Mouse (Mus musculus) fibroblast of lung, adult 2 months (primary cell): Measurements from ENCODE around the gene Morn1.
A peak's percentile ranks its signal among the peaks of the same experiment; 100 is the strongest.

ENCODE experiments used
- DNase-seq: peaks from one replicate; pipeline ENCODE4 v3.0.0-alpha.2; 2011; ENCODE audit warnings: low read depth

Morn1 gene

DNA sequence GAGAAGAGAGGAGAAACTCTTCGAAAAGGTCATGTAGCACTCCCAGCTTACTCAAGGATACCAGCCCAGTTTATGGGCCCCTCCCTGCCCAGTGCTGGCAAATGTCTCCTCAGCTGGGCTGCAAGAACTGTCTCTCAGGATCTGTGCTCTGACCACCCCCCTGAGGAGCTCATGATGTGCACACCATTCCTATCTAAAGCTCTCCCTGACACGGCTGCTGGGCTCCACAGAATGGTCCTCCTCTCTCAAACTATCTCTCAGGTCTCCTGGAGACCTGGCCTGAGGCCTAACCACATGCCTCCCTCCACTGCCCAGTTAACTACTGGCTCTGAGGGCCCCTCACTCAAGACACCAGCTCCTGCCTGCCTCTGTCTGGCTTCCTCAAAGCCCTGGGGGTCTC is 53.8 kb downstream of the Morn1 start:
- DNase-seq, result no peak

DNA sequence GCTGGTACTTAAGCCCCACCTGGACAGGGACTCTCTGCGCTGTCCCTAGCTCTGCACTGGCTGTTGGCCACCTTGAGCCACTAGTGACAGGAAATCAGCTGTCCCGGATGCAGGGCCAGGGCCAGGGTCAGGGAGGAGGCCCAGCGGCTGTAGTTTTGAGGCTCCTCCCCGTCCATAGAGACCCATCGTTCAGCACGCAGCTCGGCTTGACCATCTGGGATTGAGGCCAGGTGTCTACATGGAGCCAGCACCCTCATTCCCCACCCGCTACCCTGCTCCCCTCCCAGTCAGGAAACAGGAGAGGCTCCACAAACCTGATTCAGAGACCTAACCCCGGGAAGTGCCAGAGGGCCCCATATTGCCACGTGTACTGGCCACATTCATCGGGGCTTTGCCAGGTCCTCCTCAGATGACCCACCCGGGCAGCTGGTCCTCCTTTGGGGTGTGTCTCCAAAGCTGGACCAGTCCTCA is 54.5 kb downstream of the Morn1 start:
- no peak for DNase-seq

DNA sequence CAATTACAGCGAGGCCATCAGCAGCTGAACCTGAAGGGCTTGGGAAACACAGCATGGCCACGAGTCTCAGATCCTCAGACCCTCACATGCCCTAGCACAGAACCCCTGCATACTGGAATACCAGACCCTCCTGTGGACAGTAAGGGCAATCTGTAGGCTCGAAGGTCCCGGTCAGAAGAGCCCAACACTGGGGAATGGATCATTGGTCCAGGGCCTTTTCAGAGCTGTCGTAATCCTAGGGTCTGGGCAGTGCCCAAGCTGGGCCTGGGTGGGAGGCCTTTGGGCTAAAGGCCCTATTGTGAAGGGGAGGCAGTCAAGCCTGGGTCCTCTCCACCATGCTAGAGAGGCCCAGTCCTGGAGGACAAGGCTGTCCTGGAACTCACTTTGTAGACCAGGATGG is 56.5 kb downstream of the Morn1 start:
- no peak for DNase-seq

DNA sequence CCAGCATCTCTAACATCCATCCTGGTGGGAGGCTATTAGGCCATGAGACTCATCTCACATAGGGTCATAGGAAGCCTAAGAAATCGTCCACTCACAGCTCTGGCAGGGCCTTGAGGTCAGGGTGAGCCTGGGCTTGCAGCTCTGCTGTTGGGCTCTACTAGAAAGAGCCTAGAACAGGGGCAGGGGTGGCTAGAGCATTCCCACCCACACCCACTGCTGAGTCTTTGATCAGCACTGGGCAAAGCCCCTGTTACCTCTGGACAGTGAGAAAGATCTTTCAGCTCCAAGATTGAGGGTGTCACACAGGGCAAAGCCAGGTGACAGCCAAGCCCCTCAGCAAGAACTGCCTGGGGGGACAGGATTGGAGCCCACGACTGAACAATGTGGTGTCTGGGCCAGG is 57.0 kb downstream of the Morn1 start:
- no peak for DNase-seq

DNA sequence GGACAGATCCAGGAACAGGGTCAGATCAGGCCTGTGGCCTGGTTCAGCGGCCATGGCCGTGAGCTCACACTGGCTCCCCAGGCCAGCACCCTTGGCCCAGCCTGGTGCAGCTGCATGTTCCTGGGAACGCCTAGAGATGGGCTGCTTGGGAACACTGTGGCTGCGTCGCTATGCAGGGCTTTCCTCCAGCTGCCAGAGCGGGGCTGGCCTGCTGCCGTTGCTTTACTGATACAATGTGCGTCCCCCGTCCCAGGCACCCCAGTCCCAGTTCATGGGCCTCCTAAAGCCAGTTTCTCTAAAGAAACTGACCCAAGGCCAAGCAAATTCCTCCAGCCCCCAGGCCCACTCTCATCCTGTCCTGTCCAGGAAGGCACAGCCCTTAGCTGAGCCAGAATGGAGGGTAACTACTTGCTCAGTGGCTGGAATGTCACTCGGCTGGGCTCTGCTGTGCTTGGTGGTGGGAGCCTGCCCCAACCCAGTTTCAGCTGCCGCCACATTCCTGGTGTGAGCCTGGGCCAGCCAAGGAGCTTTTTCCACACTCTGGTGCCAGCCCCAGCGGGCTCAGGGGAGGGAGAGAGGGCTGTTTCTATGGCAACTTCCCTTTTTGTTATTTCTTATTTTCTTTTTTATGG is 57.6 kb downstream of the Morn1 start:
- DNase-seq, result peak; percentile 94

DNA sequence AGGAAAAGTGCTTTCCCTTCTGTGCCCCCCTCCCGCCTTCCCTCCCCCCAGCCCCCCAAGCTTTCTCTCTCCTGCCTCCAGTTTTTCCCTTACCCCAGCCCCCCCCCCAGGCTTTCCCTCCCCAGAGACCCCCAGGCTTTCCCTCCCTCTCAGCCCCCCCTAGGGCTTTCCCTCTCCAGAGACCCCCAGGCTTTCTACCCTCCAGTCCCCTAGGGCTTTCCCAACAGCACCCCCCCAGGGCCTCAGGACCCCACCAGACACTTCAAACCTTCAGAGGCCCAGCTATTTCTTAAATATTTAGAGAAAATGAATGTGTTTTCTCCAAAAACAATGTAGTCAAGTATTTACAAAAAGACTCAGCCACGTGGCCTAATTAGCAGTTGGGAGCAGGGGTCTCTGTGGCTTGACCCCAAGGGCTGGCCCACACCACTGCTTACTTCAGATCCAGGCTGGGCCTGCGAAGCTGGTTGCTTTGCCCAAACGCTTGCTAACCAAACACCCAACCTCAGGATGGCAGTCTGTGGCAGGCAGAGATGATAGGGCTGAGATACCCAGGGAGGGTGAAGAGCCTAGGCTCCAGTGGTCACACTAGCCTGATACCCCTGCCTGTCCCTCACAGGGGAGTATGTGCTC is 58.3 kb downstream of the Morn1 start:
- no peak for DNase-seq

DNA sequence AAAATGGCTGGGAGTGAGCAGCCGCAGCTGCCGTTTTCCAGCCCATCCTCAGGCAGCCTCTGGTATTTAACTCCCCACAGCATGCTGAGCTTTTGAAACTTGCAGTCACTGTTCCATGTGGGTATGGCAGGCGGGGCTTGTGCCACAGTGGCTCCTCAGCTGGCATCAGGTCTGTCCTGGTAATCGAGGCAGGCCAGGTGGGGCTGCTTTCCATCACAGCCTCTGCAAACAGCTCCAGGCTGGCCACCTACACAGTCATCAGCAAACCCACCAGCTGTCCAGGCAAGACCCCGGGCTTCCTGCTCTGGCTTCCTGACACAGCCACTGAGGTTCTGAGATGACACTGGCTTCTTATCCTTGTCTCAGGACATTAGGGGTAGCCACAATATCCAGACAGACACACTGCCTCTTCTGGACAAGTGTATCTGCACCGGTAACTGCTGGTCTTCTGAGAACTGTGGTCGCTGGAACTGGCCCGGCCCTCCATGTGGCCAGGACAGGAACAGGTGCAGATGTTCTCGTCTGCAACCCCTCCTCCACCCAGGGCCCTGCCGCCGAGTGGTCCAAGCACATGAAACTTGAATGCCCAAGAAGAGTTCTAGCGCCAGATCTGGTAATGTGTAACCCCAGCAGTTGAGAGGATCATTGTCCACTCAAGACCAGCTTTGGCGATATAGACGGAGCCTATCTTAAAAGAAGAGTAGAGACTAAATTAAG is 59.9 kb downstream of the Morn1 start:
- DNase-seq, result no peak

DNA sequence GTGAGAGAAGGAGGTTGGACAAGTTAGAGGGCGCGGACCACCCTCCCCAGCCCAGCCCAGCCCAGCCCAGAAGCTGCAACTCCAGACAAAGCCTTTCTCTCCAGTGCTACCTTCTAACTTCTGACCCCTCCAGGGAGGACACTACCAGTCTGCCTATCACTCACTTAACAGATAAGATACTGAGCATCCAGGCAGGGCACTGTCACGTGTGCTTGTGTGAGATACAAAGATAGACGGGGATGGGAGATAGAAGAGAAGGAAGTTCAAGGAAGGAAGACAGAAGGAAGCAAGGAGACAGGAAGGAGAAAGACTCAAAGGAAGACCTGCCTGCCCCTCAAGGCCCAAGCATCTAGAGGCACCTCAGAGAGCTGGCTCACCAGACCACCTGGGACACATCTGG is 62.1 kb downstream of the Morn1 start:
- DNase-seq, result no peak

DNA sequence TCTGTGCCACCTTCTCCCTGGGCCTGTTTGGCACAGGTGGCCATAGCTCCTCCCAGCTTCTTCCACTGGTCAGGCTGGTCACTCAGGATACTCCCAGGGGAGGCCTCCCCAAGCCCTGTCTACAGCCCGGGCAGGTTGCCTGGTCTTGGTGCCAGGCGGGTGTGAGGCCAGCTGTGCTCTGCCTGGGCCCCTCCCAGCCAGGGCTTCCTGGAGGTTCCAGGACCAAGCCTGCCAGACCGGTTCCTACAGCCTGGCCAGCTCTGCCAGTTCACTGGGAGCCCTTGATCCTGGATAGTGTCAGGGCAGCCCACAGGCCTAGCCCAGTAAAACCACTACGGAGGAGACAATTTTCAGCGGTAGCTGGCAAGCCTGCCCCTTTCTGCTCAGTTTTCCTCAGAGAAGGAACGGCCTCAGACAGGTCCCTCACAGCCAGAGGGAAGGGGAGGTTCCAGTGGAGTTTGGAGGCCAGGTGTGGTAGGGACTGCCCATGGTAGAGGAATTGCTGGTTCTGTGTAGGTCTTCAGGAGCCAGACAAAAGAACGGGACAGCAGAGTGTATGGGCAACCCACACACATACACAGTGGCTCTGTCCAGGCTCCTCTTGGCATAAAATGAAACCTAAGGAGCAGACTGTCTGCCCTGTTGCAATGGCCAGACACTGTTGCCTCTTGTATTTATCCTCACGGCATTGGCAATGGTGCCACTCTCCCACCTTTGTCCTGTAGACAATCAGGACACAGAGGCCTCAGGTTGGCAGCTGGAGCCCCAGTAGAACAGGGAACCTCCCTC is 62.7 kb downstream of the Morn1 start:
- DNase-seq, result peak; percentile 73

DNA sequence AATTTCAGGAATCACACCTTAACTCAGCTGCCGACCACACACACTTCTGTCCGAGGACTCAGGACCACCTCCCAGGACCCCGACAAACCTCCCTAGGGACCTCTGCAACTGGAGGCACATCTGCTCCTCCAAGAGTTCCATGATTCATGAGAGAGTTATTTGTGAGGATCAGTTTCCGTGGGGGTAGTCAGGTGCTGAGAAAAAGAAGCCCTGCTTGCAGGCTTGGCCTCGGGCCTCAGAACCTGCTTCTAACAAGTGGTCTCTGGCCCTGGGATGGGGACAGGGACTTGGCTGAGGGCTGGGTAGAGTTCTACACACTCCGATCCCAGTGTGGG is 63.5 kb downstream of the Morn1 start:
- no peak for DNase-seq

DNA sequence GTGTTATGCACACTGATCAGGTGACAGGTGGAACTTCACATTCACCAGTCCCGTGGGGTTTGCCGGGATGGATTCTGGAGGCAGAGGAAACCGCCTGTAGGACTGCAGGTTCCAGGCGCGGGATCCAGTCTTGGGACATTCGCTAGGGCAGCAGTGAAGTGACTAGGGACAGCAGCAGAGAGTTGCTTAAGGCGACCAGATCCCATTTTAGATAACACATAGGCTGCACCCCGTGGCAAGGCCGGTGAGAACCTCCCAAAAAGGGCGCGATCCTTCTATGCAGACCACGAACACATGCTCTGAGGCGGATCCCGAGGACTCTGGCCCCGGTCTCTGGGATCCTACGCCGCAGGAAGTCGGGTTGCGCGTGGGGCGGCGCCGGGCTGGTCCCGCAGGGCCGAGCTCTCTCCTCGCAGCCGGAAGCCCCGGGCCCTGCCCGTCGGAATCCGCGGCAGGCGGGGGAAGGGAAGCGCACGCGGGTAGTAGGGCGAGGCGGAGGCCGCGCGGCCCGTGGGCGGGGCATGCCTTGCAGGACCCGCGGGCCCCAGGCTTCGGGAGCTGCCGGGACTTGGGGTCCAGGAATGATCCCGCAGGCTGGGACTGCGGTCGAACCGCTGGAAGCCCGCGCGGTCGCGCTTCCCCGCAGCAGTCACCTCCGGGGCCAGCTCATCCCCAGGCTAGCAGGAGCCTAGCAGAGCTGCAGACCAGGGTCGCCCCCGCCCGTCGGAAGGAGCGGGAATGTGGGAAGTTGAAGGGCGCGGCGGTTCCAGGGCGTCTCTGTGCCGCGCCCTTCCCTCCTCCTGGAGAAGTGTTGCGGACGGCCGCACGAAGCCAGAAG is 64.1 kb downstream of the Morn1 start:
- DNase-seq, result no peak

DNA sequence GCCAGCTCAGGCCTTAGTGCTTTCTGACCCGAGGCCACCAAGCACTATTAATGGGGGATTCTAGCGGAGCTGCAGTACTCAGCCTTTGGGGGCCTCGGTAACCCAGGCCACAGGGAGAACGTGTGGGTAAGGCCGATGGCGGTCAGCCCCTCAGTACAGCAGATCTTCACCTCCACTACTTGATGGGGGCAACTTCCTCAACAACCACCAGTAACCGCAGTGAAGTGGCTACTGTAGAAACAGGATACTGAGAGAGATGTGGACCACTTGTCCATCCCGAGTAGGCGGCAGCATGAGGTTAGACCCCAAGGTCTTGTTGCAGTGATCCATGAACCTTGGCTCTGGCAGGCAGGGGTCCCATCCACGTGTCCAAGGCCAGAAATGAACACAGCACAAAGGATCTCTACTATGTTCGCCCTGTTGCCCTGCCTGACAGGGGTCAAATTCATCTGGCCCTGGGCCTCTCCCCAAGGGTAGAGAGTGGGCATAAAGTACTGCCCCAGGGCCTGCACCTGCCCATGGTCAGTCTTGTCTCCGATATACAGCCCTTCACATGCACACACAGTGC is 64.9 kb downstream of the Morn1 start:
- no peak for DNase-seq

DNA sequence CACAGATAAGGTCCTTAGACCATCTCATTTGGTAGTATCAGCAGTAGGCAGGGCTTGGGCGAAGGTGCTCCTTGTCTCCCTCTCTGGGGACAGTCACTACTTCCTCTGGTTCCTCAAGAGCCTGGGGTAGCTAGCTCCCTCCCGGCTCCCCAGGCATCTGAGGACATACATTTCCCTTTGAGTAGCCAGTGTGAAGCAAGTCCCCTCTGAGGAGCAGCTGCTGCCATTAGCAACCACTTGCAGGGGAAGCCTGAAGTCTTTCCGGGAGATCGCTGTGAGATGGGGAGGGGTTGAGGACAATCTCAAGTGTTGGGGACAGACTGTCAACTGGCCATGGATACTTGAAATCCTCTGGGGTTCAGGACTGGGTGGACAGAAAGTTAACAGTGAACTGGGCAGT is 65.5 kb downstream of the Morn1 start:
- DNase-seq, result no peak

DNA sequence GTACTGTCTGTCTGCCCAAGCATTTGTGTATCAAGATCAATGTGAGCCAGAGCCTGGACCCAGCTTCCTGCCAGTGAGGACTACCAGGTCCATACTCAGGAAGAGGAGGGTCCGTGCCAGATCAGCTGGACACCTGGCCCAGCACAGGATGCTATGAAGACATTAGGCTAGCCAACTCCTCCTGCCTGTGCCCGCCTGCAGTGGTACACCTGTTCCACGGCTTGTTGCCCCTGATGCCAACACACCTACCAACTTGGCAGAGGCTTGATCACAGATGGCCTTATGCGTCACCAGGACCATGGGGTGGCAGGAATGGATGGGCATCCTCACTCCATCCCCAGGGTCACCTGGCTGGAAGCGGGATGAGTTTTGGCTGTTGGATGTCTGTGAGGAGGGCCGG is 66.1 kb downstream of the Morn1 start:
- DNase-seq, result no peak

DNA sequence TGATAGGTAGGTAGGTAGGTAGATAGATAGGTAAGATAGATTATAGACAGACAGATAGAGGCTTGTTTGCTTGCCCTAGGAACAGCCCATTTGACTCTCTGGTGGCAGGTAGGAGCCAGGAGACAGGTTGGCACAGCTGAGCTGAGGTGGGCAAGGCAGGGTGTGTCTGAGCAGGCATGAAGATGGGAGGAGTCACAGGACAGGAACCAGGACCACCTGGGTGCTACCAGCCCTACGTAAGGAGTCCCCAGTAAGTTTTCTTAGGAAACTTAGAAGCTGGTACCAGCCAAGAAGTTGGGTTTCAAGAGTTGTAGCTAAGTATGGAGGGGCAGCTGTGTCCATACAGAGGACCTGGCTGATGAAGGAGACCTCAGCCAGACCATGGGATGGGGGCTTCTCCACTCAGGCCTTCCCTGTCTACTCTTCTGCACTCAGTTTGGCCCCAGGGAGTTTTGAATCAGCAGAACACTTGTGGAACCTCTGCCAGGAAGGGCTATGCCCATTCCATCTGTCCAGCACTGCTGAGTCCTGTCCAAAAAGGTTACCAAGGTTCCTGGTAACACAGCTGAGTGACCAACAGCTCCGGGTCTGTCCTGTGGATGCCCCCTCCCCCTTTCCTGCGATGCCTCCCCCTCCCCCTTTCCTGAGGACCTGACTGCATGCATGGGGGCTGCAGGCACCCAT is 67.2 kb downstream of the Morn1 start:
- no peak for DNase-seq

DNA sequence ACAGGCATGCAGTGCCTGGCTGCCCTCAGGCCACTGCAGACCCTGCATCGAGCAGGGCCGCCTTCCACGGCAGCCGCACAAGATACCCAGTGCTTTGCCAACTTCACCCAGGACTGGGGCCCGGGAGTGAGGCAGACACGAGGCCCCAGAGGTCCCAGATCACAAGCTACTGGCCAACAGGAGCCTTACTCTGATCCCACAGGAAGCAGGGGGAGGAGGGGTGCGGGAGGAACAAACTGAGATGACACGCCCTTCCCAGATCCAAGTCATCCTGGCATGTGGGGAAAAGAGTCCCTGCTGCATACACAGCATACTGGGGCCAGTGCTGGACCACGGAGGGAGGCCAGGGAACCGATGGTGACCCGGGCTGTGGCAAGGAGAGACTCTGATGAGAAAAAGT is 68.6 kb downstream of the Morn1 start:
- no peak for DNase-seq

DNA sequence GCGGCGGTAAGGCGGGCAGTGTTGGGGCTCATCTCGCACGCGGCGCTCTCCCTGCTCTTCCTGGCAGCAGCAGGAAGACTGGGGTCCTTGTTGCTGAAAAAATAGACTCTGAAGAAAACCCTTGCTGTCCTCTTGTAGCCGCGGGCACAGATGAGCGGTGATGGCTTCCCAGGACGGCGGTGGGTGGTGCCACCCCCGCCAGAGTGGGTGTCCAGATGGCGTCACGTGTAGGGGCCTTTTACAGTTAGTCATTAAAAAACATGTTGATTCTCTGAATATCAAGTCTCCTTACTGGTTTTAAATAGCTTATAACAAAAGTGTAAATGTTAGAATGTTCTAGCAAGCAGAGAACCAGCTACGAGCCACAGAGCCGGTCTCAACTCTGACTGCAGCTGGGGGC is 70.4 kb downstream of the Morn1 start:
- no peak for DNase-seq

DNA sequence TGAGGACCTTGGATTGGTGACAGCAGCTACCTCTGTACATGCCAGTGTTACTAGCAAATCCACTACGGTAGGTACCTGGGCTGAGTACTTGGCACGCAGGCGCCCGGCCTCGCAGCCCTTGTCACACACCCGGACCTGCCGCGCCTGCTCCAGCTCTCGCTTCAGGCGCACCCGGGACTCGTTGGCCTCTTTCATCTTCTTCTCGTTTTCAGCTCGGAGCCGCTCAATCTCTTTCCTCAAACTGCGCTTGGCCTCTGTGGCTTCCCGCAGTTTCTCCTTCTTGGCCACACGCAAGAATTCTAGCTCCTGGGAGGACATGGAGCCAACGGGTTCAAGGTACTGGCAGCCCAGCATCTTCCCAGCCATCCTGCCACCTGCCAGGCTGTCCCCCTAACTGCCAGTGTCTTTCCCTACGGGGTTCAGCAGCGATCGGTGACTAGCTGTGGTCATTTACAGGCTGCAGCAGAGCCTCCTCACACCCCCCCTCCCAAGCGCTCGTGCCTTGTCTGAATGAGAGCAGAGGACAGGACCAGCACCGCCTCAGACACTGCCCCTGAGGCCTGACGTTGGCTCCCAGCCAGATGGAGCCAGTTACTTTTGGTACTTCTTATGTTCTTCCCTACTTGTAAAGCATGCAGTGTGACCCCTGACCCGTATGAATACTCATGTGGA is 71.6 kb downstream of the Morn1 start:
- DNase-seq, result no peak

DNA sequence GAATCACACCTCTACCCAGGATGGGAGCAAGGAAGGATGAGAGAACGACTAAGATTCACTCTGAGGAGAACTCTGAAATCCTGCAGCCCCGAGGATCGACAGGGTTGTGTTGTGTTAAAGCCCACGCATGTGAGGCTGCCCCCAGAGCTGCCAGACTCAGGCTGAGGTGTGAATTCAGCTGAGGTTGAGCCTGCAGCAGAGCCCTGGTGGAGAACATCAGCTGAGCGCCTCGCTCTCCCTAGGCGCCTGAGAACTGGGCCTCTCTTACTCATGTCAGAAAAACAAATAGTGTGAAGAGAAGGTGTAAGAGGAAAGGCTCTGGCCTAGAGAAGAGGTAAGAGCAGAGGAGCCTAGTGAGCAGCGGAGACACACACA is 72.2 kb downstream of the Morn1 start:
- no peak for DNase-seq
